Comparison of ENCODE assay signal across 17 mouse cellular contexts in the genomic region with DNA sequence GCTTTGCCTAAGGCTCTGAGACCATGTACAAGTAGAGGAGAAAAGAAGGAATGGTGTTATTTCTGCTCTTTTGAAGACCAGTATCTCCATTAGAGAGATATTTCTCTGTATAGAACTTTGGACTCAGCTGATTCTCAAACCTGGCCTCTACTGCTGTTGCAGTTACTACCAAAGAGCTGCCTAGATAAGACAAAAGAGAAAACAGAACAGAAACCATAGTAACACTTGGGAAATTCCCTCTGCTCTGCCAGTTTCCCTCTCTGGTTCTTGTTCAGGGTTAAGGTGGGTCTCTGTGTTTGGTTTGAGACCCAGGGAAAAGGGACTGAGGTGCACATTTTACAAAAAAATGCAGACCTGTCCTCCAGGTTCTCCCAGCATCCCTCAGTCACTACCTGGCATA. TPM values are rescaled to one million over a fixed set of nuclear protein-coding genes. Genes with fewer than 3 reads are reported as not detected.
"Had no signal": no experiment of that assay in that cellular context is flagged by ENCODE, and none has a peak within 500 bp of the region (broad histone marks: within the 10 kb centered on the region; RNA-seq: fewer than 3 reads in every experiment).

No protein-coding gene starts in this region.

- H3K36me3 ChIP-seq: lung, embryonic 15.5 days; midbrain, embryonic 12.5 days; neural tube, embryonic 13.5 days had no signal

- H3K4me1 ChIP-seq: megakaryocyte, embryonic 14.5 days; neural tube, embryonic 13.5 days had no signal

- H3K4me2 ChIP-seq: lung, embryonic 15.5 days; midbrain, embryonic 12.5 days; neural tube, embryonic 13.5 days had no signal

- H3K4me3 ChIP-seq: lung, embryonic 15.5 days; megakaryocyte, embryonic 14.5 days; midbrain, embryonic 12.5 days; myocyte; neural tube, embryonic 13.5 days had no signal

- H3K27me3 ChIP-seq: lung, embryonic 15.5 days; megakaryocyte, embryonic 14.5 days; midbrain, embryonic 12.5 days; neural tube, embryonic 13.5 days had no signal

- H3K27ac ChIP-seq: lung, embryonic 15.5 days; macrophage; midbrain, embryonic 12.5 days; neural tube, embryonic 13.5 days had no signal

- ATAC-seq: liver, postnatal 0 days; lung, postnatal 0 days; midbrain, embryonic 16.5 days had no signal

- H3K9ac ChIP-seq: liver, postnatal 0 days; lung, embryonic 15.5 days; midbrain, embryonic 12.5 days; neural tube, embryonic 13.5 days had no signal

- DNase-seq: liver, postnatal 0 days; lung, adult 2 months; lung, postnatal 14 days; lung, postnatal 36 days; midbrain, embryonic 14.5 days; right cerebral cortex, postnatal 14 days; thymus, adult 18-20 months; thymus, postnatal 14 days; thymus, postnatal 36 days had no signal

- H3K9me3 ChIP-seq: lung, embryonic 15.5 days; megakaryocyte, embryonic 14.5 days; midbrain, embryonic 12.5 days; neural tube, embryonic 13.5 days had no signal

RNA-seq across cellular contexts. Expression of a gene that starts 58.3 kb away (rescaled TPM):
- polyA plus RNA-seq: macrophage had no signal
